Mouse (Mus musculus) midbrain, embryonic 14.5 days (tissue): Measurements from ENCODE around the gene Chsy1. TPM values are rescaled to one million over a fixed set of nuclear protein-coding genes. Genes with fewer than 3 reads are reported as not detected.

ENCODE experiments used
- ATAC-seq: fragments of 200-750 bp; cut with Nextera tagmentation; 2 replicates; pipeline ENCODE4 v1.8.0; 2017; ENCODE audit warnings: moderate number of reproducible peaks, moderate library complexity; ENCODE audit not compliant: low FRiP score, low TSS enrichment
- DNase-seq: peaks from one replicate; pipeline ENCODE4 v3.0.0-alpha.2; 2015
- H3K27ac ChIP-seq: fragments of 300-500 bp; sonication (generic); replicated peaks from 2 replicates; pipeline ENCODE4 v1.5.1; 2014; ENCODE audit warnings: mild to moderate bottlenecking, low read depth, low read length, moderate library complexity
- H3K27me3 ChIP-seq: fragments of 300-500 bp; sonication (generic); 2 replicates; pipeline ENCODE4 v1.6.1; 2014; ENCODE audit warnings: low read length, control low read depth, mixed read lengths; ENCODE audit not compliant: control insufficient read depth, insufficient read depth
- H3K36me3 ChIP-seq: fragments of 300-500 bp; sonication (generic); 2 replicates; pipeline ENCODE4 v1.6.1; 2014; ENCODE audit warnings: low read length, control low read depth; ENCODE audit not compliant: control insufficient read depth, insufficient read depth
- H3K4me1 ChIP-seq: fragments of 300-500 bp; sonication (generic); 2 replicates; pipeline ENCODE4 v1.6.1; 2014; ENCODE audit warnings: mild to moderate bottlenecking, antibody characterized with exemption, low read length, control low read depth; ENCODE audit not compliant: control insufficient read depth, insufficient read depth
- H3K4me2 ChIP-seq: fragments of 300-500 bp; sonication (generic); 2 replicates; pipeline ENCODE4 v1.6.1; 2014; ENCODE audit warnings: mild to moderate bottlenecking, low read length, moderate library complexity
- H3K4me3 ChIP-seq: fragments of 300-500 bp; sonication (generic); replicated peaks from 2 replicates; pipeline ENCODE4 v1.5.1; 2014; ENCODE audit warnings: low read depth, low read length
- H3K9ac ChIP-seq: fragments of 300-500 bp; sonication (generic); replicated peaks from 2 replicates; pipeline ENCODE4 v1.6.1; 2014; ENCODE audit warnings: mild to moderate bottlenecking, low read length, moderate library complexity
- H3K9me3 ChIP-seq: fragments of 300-500 bp; sonication (generic); 2 replicates; pipeline ENCODE4 v1.6.1; 2016; ENCODE audit warnings: low read length, control low read depth, mixed read lengths; ENCODE audit not compliant: control insufficient read depth
- WGBS: fragments of 180-500 bp; shearing (Covaris S2); extraction: QIAGEN DNeasy Blood & Tissue Kit; methylation state at CpG from one replicate; pipeline ENCODE4 v1.1.7; 2014; 5-methylcytosine and 5-hydroxymethylcytosine counted together
- polyA plus RNA-seq: library from polyadenylated mRNA; unstranded; fragments of >200 nt; fragmentation: Nextera tagmentation; extraction: Ambion mirVana; gene quantifications from 2 replicates; pipeline ENCODE4 v1.2.1, GENCODE M21; 2014

Gene Chsy1
- polyA plus RNA-seq, 1 experiment from 2014 or later: 16.0 TPM

DNA sequence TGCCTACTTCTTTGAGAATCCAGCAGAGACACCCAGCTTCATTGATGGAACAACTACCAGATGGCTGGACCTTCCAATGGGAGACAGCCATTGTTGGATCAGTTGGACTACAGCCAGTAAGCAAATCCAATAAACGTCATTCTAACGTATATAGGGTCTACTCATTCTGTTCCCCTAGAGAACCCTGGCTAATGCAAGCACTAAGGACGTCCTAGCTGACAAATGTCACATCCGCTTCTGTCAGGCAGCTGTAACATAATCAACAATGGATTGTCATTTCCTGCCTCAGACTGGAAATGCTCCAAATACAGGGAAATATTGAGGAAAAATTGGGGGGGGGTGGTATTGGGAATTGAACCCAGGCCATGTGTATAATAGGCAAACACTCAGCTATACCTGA is 3.5 kb upstream of the Chsy1 start:
- Histone ChIP-seq H3K36me3 (no peaks in the 10 kb centered on the region), H3K4me1 (0 out of 2 replicates have a peak, but pooled peaks cover 4% of the 10 kb centered on the region), H3K4me2 (no peak overlapping the region), H3K9ac (no peak overlapping the region), H3K9me3 (no peaks in the 10 kb centered on the region), H3K27me3 (peaks cover 6% of the 10 kb centered on the region; the same call in 1 of the 2 replicates), H3K27ac (no peak overlapping the region), H3K4me3 (no peak overlapping the region)
- no peak for ATAC-seq
- WGBS: 69% methylated on average over 4 of the region's 4 CpGs
- no peak for DNase-seq

DNA sequence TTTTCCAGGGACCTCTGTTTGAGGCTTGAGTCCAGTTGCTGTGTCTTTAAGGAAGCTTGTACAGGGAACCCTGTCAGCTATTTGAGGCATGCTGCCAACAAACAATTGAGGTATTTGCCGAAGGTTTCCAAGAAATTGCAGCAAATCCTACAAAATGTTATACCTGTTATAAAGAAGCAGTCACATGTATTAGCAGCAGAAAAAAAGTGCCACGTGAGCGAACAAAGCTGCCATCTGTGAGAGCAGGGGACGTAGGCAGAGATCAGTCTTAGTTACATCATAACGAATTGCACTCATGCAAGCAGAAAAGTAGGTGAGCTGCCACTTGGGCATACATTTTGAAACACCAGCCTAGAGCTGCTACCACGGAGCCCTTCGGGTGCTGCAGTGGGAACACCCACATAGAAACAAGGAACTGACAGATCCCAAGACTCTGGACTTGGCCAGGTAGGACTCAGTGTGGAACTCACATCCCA is 2.7 kb upstream of the Chsy1 start:
- WGBS: 77% methylated on average over 7 of the region's 7 CpGs
- no peak for DNase-seq
- Histone ChIP-seq H3K4me1 (peaks cover 11% of the 10 kb centered on the region; the same call in 1 of the 2 replicates), H3K9me3 (no peaks in the 10 kb centered on the region), H3K36me3 (no peaks in the 10 kb centered on the region), H3K9ac (no peak overlapping the region), H3K27ac (no peak overlapping the region), H3K4me3 (no peak overlapping the region), H3K27me3 (peaks cover 6% of the 10 kb centered on the region; the same call in 1 of the 2 replicates), H3K4me2 (no peak overlapping the region)
- ATAC-seq: no peak

DNA sequence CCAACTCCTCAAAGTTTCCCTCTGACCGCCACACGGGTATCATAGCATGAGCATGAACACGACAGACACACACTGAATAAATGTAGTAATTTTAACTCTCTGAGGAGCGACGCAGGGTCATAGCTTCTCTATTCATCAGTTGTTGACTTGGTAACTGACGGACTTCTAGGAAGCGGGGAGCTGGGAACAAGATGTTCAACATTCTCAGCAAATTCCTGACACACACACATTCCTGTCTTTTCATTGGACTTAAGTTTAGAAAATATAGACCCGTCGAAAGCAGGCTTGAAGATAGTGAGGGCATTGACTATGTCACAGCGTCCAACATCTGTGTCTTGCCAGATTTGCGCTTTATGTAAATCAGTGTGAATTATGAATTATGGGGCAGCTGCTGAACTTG is 2.1 kb upstream of the Chsy1 start:
- Histone ChIP-seq H3K4me1 (peaks cover 13% of the 10 kb centered on the region; the same call in 1 of the 2 replicates), H3K27ac (no peak overlapping the region), H3K9ac (no peak overlapping the region), H3K36me3 (no peaks in the 10 kb centered on the region), H3K4me3 (no peak overlapping the region), H3K9me3 (no peaks in the 10 kb centered on the region), H3K27me3 (peaks cover 6% of the 10 kb centered on the region; the same call in 1 of the 2 replicates), H3K4me2 (no peak overlapping the region)
- DNase-seq: no peak
- ATAC-seq: no peak
- 83% methylated on average over 11 of the region's 11 CpGs for WGBS

DNA sequence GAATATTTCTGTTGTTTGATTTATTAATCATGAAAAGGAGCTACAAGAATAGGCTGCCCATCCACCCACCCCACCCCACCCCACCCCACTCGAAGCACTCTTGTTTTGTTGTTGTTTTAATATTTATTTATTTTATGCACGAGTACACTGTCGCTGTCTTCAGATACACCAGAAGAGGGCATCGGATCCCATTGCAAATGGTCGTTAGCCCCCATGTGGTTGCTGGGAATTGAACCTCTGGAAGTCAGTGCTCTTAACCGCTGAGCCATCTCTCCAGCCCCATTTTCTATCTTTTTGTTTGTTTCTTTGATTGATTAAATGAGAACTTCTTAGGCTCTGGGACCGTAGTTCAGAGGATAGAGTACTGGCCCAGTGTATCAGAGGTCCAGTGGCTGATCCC is 1.4 kb upstream of the Chsy1 start:
- peaks cover 6% of the 10 kb centered on the region; the same call in 1 of the 2 replicates for H3K27me3 ChIP-seq
- WGBS: 13% methylated on average over 7 of the region's 7 CpGs
- H3K9ac ChIP-seq: no peak overlapping the region
- ATAC-seq: no peak
- no peak overlapping the region for H3K27ac ChIP-seq
- no peaks in the 10 kb centered on the region for H3K9me3 ChIP-seq
- H3K4me2 ChIP-seq: no peak overlapping the region
- H3K36me3 ChIP-seq: no peaks in the 10 kb centered on the region
- peak; percentile 66 for DNase-seq
- H3K4me3 ChIP-seq: no peak overlapping the region
- peaks cover 15% of the 10 kb centered on the region; the same call in 1 of the 2 replicates for H3K4me1 ChIP-seq

DNA sequence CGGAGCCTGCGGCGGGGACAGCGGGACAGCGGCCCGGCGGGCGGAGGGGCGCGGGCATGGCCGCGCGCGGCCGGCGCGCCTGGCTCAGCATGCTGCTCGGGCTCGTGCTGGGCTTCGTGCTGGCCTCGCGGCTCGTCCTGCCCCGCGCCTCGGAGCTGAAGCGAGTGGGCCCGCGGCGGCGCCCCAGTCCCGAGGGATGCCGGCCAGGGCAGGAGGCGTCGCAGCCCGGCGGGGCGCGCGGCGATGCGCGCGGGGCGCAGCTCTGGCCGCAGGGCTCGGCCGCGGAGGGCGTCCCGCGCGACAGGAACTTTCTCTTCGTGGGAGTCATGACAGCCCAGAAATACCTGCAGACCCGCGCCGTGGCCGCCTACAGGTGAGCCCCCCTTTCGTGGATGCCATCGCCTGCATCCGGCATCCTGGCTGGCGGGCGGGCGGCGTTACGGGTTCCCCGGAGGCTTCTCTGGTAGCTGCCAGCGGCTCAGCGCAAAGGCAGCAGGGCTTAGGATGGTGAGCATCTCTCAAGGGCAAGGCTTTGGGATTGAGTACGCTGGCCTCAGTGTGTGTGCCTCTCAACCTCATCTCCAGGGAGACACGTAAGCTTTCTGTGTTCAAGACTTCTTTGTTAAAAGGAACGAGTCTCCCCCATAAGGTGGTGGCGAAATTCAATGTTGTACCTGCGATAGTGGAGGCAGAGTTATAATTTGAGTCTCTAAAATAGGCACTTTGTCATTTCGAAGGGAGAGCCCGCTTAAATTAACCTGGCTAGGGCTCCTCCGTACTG is 730 bp downstream of the Chsy1 start:
- Histone ChIP-seq H3K9me3 (no peaks in the 10 kb centered on the region), H3K4me1 (peaks cover 19% of the 10 kb centered on the region; the same call in 1 of the 2 replicates), H3K36me3 (no peaks in the 10 kb centered on the region), H3K27me3 (peaks cover 6% of the 10 kb centered on the region; the same call in 1 of the 2 replicates), H3K4me2 (peak overlapping the region; percentile 98), H3K9ac (peak overlapping the region; percentile 94), H3K4me3 (peak overlapping the region; percentile 85), H3K27ac (peak overlapping the region; percentile 96)
- DNase-seq (peak; percentile 76), ATAC-seq (peak; percentile 72)
- WGBS: under 1% methylated on average over 72 of the region's 77 CpGs

DNA sequence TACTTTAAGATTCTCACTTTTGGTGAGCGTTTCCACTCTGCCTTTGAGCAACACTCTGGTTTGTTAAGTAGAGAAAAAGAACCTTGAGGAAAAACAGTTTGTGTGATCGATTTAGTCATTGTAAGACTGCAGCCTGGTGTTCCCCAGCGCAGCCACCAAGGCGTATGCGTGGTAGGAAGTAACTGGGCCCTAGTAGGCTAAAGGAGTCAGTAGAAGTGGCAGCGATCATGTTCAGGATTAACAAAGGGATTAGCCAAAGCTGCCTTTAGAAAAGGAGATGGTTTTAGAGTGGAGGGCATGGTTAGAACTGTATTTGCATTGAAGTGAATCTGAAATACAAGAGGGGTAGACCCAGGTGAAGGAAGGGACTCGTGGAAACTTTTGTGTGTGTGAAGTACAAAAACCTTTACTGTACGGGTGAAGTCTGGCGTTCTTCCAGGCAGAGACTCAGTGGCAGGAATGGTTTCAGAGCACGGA is 1.4 kb downstream of the Chsy1 start:
- H3K9ac ChIP-seq: peak overlapping the region; percentile 94
- peak; percentile 63 for DNase-seq
- peak overlapping the region; percentile 96 for H3K27ac ChIP-seq
- H3K27me3 ChIP-seq: peaks cover 6% of the 10 kb centered on the region; the same call in 1 of the 2 replicates
- peak overlapping the region; percentile 85 for H3K4me3 ChIP-seq
- WGBS: 2% methylated on average over 10 of the region's 10 CpGs
- peaks cover 19% of the 10 kb centered on the region; the same call in 1 of the 2 replicates for H3K4me1 ChIP-seq
- no peak for ATAC-seq
- H3K9me3 ChIP-seq: no peaks in the 10 kb centered on the region
- H3K4me2 ChIP-seq: peak overlapping the region; percentile 98
- no peaks in the 10 kb centered on the region for H3K36me3 ChIP-seq

DNA sequence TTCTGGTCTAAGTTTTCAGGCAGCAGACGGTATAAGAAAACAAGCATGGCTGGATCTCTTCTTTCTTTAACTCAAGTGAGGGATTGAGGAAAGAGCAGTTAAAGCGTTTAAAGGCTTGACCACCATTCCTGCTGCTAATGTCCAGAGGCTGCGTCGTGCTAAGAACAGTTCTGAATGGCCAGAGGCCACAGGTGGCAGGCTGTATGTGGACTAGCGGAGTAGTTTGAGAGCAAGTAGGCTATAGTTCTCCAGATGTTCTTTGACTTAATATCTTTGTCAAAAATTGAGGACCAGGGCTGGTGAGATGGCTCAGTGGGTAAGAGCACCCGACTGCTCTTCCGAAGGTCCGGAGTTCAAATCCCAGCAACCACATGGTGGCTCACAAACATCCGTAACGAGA is 1.9 kb downstream of the Chsy1 start:
- WGBS: 53% methylated on average over 10 of the region's 10 CpGs
- H3K4me1 ChIP-seq: peaks cover 19% of the 10 kb centered on the region; the same call in 1 of the 2 replicates
- H3K27ac ChIP-seq: no peak overlapping the region

DNA sequence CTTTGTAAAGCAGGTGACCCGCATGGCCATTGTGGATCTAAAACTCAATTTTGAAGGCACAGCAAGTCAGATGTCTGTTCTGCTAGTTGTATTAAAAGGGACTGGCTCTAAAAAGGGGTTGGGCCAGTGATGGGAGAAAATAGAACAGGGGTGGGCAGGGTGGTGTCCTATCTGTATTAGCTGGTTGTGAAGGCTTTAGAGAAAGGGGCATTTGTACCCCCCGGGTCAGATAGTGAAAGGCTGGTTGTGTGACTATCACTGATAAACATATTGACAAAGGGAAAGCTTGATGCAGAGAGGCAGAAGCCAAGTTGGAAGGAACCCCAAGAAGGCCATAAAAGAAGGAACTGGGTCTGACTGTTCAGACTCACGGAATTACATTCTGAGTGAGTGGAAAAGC is 4.2 kb downstream of the Chsy1 start:
- Histone ChIP-seq H3K4me2 (no peak overlapping the region), H3K4me3 (no peak overlapping the region), H3K4me1 (peaks cover 21% of the 10 kb centered on the region; the same call in 1 of the 2 replicates), H3K27me3 (no peaks in the 10 kb centered on the region), H3K36me3 (no peaks in the 10 kb centered on the region), H3K9me3 (no peaks in the 10 kb centered on the region), H3K9ac (no peak overlapping the region), H3K27ac (no peak overlapping the region)
- ATAC-seq (no peak), DNase-seq (no peak)
- 91% methylated on average over 3 of the region's 3 CpGs for WGBS

More for the DNA sequence above, 1.9 kb downstream of the Chsy1 start:
- H3K4me2 ChIP-seq: peak overlapping the region; percentile 98
- peak overlapping the region; percentile 94; the same call in 1 of the 2 replicates for H3K9ac ChIP-seq
- no peaks in the 10 kb centered on the region for H3K36me3 ChIP-seq
- H3K4me3 ChIP-seq: peak overlapping the region; percentile 85
- H3K27me3 ChIP-seq: peaks cover 6% of the 10 kb centered on the region; the same call in 1 of the 2 replicates
- ATAC-seq (no peak), DNase-seq (no peak)
- H3K9me3 ChIP-seq: no peaks in the 10 kb centered on the region
